In genomic region chr6:144962013-144962354, GRCm38 (mm10) we compare ENCODE assay signal across 9 mouse cellular contexts.
DNase-seq lines count a peak whose midpoint lies in the region; ATAC-seq lines count a peak whose summit lies in the region.
"Had no signal": no experiment of that assay in that cellular context is flagged by ENCODE, and none has a peak within 500 bp of the region (broad histone marks: within the 10 kb centered on the region; RNA-seq: fewer than 3 reads in every experiment).

No protein-coding gene starts in this region.

- no peaks in the 10 kb centered on the region for H3K9me3 ChIP-seq in midbrain, embryonic 16.5 days (replicated peaks; ENCODE audit: control insufficient read depth, low read length, poor library complexity, severe bottlenecking)

- no peaks in the 10 kb centered on the region for H3K4me1 ChIP-seq in midbrain, embryonic 16.5 days (ENCODE audit: control insufficient read depth, insufficient read depth, low read length)

- intact Hi-C loops in left cerebral cortex, postnatal 25 days (cut with DNase I) = loop anchor here (5.0 to 10.0 kb wide), 4 partner anchors 145 to 1740 kb away; no protein-coding TSS in a partner anchor

- ATAC-seq in CD4-positive, CD25-positive, alpha-beta regulatory T cell, adult 4 months = peak; percentile 29
- peak; percentile 56; the same call in 1 of the 2 replicates for ATAC-seq in midbrain, embryonic 16.5 days

- WGBS in midbrain, embryonic 16.5 days = 70% methylated on average over 4 of the region's 4 CpGs

- no peak overlapping the region for H3K27ac ChIP-seq in midbrain, embryonic 16.5 days (ENCODE audit: low read length)

- H3K27me3 ChIP-seq in midbrain, embryonic 16.5 days (ENCODE audit: control insufficient read depth, insufficient read depth, low read depth, low read length) = no peaks in the 10 kb centered on the region

- H3K36me3 ChIP-seq in midbrain, embryonic 16.5 days (ENCODE audit: control insufficient read depth, insufficient read depth, low read length) = no peaks in the 10 kb centered on the region

- no peak overlapping the region for H3K4me2 ChIP-seq in midbrain, embryonic 16.5 days (ENCODE audit: low read length)

- H3K4me3 ChIP-seq in midbrain, embryonic 16.5 days (ENCODE audit: low read depth, low read length) = no peak overlapping the region

- H3K9ac ChIP-seq in midbrain, embryonic 16.5 days (ENCODE audit: low read depth, low read length) = no peak overlapping the region

- DNase-seq in adrenal gland, postnatal 14 days = peak; percentile 3
- DNase-seq in adrenal gland, adult 8-10 months = no peak
- DNase-seq in left cerebral cortex, adult 11 months (ENCODE audit: low spot score) = peak; percentile 10
- DNase-seq in left cerebral cortex, postnatal 25 days (ENCODE audit: low spot score in 2 of 2) = no peak
- no peak for DNase-seq in cerebellum, adult 9-11 months
- no peak for DNase-seq in urinary bladder, postnatal 36 days (ENCODE audit: low spot score in 2 of 2)
- DNase-seq: gastrocnemius, postnatal 25 days had no signal

Comparison
In these comparisons a context has a peak if more than half of its experiments do, and no peak if none do; other contexts are left out.
1. DNase-seq: peak in adrenal gland, postnatal 14 days (single experiment) and left cerebral cortex, adult 11 months (single experiment); none in adrenal gland, adult 8-10 months (single experiment), left cerebral cortex, postnatal 25 days (0 of 2), cerebellum, adult 9-11 months (single experiment) and urinary bladder, postnatal 36 days (0 of 2).